Mouse (Mus musculus) hindbrain, embryonic 12.5 days (tissue): Measurements from ENCODE around the gene Mr1. TPM values are rescaled to one million over a fixed set of nuclear protein-coding genes. Genes with fewer than 3 reads are reported as not detected.

Source experiments
- ATAC-seq: fragments of 200-750 bp; cut with Nextera tagmentation; 2 replicates; pipeline ENCODE4 v1.8.0; 2017; ENCODE audit warnings: moderate TSS enrichment; ENCODE audit not compliant: low FRiP score
- H3K27ac ChIP-seq: fragments of 300-500 bp; sonication (generic); 2 replicates; pipeline ENCODE4 v1.5.1; 2016; ENCODE audit warnings: mild to moderate bottlenecking
- H3K27me3 ChIP-seq: fragments of 300-500 bp; sonication (generic); 2 replicates; pipeline ENCODE4 v1.6.1; 2016; ENCODE audit warnings: mild to moderate bottlenecking
- H3K36me3 ChIP-seq: fragments of 300-500 bp; sonication (generic); 2 replicates; pipeline ENCODE4 v1.6.1; 2016; ENCODE audit warnings: mild to moderate bottlenecking
- H3K4me1 ChIP-seq: fragments of 300-500 bp; sonication (generic); 2 replicates; pipeline ENCODE4 v1.6.1; 2016
- H3K4me2 ChIP-seq: fragments of 300-500 bp; sonication (generic); replicated peaks from 2 replicates; pipeline ENCODE4 v1.6.1; 2016; ENCODE audit warnings: mild to moderate bottlenecking
- H3K4me3 ChIP-seq: fragments of 300-500 bp; sonication (generic); 2 replicates; pipeline ENCODE4 v1.5.1; 2016; ENCODE audit warnings: mild to moderate bottlenecking
- H3K9ac ChIP-seq: fragments of 300-500 bp; sonication (generic); 2 replicates; pipeline ENCODE4 v1.6.1; 2016; ENCODE audit warnings: mild to moderate bottlenecking, moderate library complexity
- H3K9me3 ChIP-seq: fragments of 300-500 bp; sonication (generic); replicated peaks from 2 replicates; pipeline ENCODE4 v1.6.1; 2016; ENCODE audit warnings: mild to moderate bottlenecking
- WGBS: fragments of 180-500 bp; shearing (Covaris S2); methylation state at CpG from one replicate; pipeline ENCODE4 v1.1.7; 2016; 5-methylcytosine and 5-hydroxymethylcytosine counted together
- polyA plus RNA-seq: library from polyadenylated mRNA; unstranded; fragments of >200 nt; fragmentation: Nextera tagmentation; extraction: Ambion mirVana; gene quantifications from 2 replicates; pipeline ENCODE4 v1.2.1, GENCODE M21; 2016

Mr1 gene
- polyA plus RNA-seq, 1 experiment from 2014 or later: 2.4 TPM

DNA sequence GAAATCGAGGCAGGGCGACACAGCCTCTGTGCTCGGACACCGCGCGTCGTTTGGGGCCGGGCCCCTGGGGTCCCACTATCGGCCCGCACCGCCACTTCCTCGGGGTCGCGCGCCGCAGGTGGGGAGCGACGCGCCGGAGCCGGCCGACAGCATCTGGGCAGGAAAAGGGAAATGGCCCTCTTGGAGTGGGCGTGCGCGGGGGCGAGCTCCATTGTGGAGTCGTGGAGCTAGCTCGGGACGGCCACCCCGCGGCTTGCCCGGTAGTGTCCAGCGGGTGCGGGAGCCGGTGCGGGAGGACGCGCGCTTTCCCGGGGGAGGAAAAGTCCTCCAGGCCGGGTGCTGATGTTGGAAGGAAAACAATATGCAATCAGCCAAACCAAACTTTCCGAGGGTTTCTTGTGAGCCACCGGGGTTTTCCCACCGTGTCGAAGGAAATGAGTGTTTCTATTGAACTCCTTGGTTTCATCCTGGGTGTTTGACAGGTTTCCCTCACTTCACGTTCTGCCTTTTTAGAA lies 12.4 kb upstream of the Mr1 start:
- H3K4me3 ChIP-seq: peak overlapping the region; percentile 94
- H3K9ac ChIP-seq: peak overlapping the region; percentile 92
- no peaks in the 10 kb centered on the region for H3K9me3 ChIP-seq
- H3K27ac ChIP-seq: peak overlapping the region; percentile 93
- WGBS: under 1% methylated on average over 35 of the region's 46 CpGs
- ATAC-seq: peak; percentile 78
- H3K4me1 ChIP-seq: peaks cover 15% of the 10 kb centered on the region
- H3K27me3 ChIP-seq: no peaks in the 10 kb centered on the region
- H3K4me2 ChIP-seq: peak overlapping the region; percentile 71
- H3K36me3 ChIP-seq: no peaks in the 10 kb centered on the region

GRCm38 (mm10) chr1:155158141-155158969 lies 11.7 kb upstream of the Mr1 start, which contains the start of gene Stx6:
TSS of gene Stx6 (plus strand) at chr1:155158715.
- no peaks in the 10 kb centered on the region for H3K36me3 ChIP-seq
- ATAC-seq: peak; percentile 98
- 3% methylated on average over 46 of the region's 48 CpGs for WGBS

GRCm38 (mm10) chr1:155153906-155154305 lies 7.3 kb upstream of the Mr1 start:
- 78% methylated on average over 4 of the region's 4 CpGs for WGBS
- H3K27me3 ChIP-seq: no peaks in the 10 kb centered on the region
- H3K4me2 ChIP-seq: no peak overlapping the region
- no peaks in the 10 kb centered on the region for H3K9me3 ChIP-seq
- H3K4me3 ChIP-seq: no peak overlapping the region
- no peak overlapping the region for H3K27ac ChIP-seq
- H3K9ac ChIP-seq: no peak overlapping the region
- no peak for ATAC-seq
- H3K36me3 ChIP-seq: no peaks in the 10 kb centered on the region
- H3K4me1 ChIP-seq: peaks cover 3% of the 10 kb centered on the region; the same call in 1 of the 2 replicates

More at GRCm38 (mm10) chr1:155158141-155158969, 11.7 kb upstream of the Mr1 start, which contains the start of gene Stx6:
- Histone ChIP-seq H3K4me1 (peaks cover 15% of the 10 kb centered on the region), H3K27ac (peak within 1 kb of the TSS; percentile 93), H3K27me3 (no peaks in the 10 kb centered on the region), H3K9me3 (no peaks in the 10 kb centered on the region), H3K4me3 (peak within 1 kb of the TSS; percentile 94), H3K4me2 (peak within 1 kb of the TSS; percentile 71), H3K9ac (peak within 1 kb of the TSS; percentile 92)

- H3K27ac ChIP-seq: no peak overlapping the region
- WGBS: 93% methylated on average over 5 of the region's 5 CpGs
- no peak overlapping the region for H3K4me3 ChIP-seq
- H3K4me2 ChIP-seq: no peak overlapping the region
- no peak overlapping the region for H3K9ac ChIP-seq
- H3K27me3 ChIP-seq: no peaks in the 10 kb centered on the region
- ATAC-seq: no peak
- no peaks in the 10 kb centered on the region for H3K36me3 ChIP-seq
- no peaks in the 10 kb centered on the region for H3K9me3 ChIP-seq
- no peaks in the 10 kb centered on the region for H3K4me1 ChIP-seq
These were observed 4.2 kb upstream of the Mr1 start for GRCm38 (mm10) chr1:155150821-155151220.

- Histone ChIP-seq H3K9ac (no peak overlapping the region), H3K9me3 (no peaks in the 10 kb centered on the region), H3K4me1 (no peaks in the 10 kb centered on the region), H3K27ac (no peak overlapping the region), H3K36me3 (no peaks in the 10 kb centered on the region), H3K4me3 (no peak overlapping the region), H3K4me2 (no peak overlapping the region), H3K27me3 (no peaks in the 10 kb centered on the region)
- ATAC-seq: no peak
- WGBS: 82% methylated on average over 3 of the region's 3 CpGs
These were observed 2.8 kb upstream of the Mr1 start for GRCm38 (mm10) chr1:155149403-155149802.

DNA sequence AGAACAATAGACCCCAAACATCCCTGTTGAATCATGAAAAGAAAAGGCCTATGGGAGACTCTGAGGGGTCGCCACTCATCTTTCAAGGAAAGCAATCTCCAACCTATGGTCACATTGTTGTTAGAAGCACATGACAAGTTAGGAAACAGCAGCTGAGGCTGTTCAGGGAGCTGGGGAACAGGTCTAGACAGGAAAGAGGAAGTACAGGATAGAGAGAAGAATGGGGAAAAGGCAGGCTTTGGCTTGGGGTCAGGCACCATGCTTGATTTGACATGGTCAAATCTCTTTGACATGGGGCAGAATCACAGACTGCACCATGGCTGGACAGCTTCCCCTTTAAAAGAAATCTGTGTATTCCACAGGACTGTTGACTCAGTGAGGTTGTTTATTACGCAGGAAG lies 614 bp upstream of the Mr1 start:
- H3K4me2 ChIP-seq: no peak overlapping the region
- no peaks in the 10 kb centered on the region for H3K4me1 ChIP-seq
- 83% methylated on average over 2 of the region's 2 CpGs for WGBS
- H3K9ac ChIP-seq: no peak overlapping the region
- no peaks in the 10 kb centered on the region for H3K36me3 ChIP-seq
- no peak overlapping the region for H3K27ac ChIP-seq
- no peaks in the 10 kb centered on the region for H3K27me3 ChIP-seq
- no peak for ATAC-seq
- no peaks in the 10 kb centered on the region for H3K9me3 ChIP-seq
- H3K4me3 ChIP-seq: no peak overlapping the region

GRCm38 (mm10) chr1:155145620-155146019 lies 994 bp downstream of the Mr1 start:
- Histone ChIP-seq H3K27ac (no peak overlapping the region), H3K4me1 (no peaks in the 10 kb centered on the region), H3K36me3 (no peaks in the 10 kb centered on the region), H3K9ac (no peak overlapping the region), H3K27me3 (no peaks in the 10 kb centered on the region), H3K9me3 (no peaks in the 10 kb centered on the region), H3K4me3 (no peak overlapping the region), H3K4me2 (no peak overlapping the region)
- no peak for ATAC-seq
- 69% methylated on average over 6 of the region's 6 CpGs for WGBS

GRCm38 (mm10) chr1:155140076-155140475 lies 6.5 kb downstream of the Mr1 start:
- Histone ChIP-seq H3K4me1 (no peaks in the 10 kb centered on the region), H3K27ac (no peak overlapping the region), H3K4me2 (no peak overlapping the region), H3K36me3 (no peaks in the 10 kb centered on the region), H3K9me3 (no peaks in the 10 kb centered on the region), H3K27me3 (no peaks in the 10 kb centered on the region), H3K9ac (no peak overlapping the region), H3K4me3 (no peak overlapping the region)
- no peak for ATAC-seq
- WGBS: 81% methylated on average over 2 of the region's 2 CpGs

GRCm38 (mm10) chr1:155138795-155139194 lies 7.8 kb downstream of the Mr1 start:
- H3K4me1 ChIP-seq: no peaks in the 10 kb centered on the region
- H3K27ac ChIP-seq: no peak overlapping the region
- WGBS: 88% methylated on average over 7 of the region's 7 CpGs
- H3K4me3 ChIP-seq: no peak overlapping the region
- no peak overlapping the region for H3K9ac ChIP-seq
- no peak overlapping the region for H3K4me2 ChIP-seq
- ATAC-seq: no peak
- no peaks in the 10 kb centered on the region for H3K36me3 ChIP-seq
- no peaks in the 10 kb centered on the region for H3K9me3 ChIP-seq
- no peaks in the 10 kb centered on the region for H3K27me3 ChIP-seq

DNA sequence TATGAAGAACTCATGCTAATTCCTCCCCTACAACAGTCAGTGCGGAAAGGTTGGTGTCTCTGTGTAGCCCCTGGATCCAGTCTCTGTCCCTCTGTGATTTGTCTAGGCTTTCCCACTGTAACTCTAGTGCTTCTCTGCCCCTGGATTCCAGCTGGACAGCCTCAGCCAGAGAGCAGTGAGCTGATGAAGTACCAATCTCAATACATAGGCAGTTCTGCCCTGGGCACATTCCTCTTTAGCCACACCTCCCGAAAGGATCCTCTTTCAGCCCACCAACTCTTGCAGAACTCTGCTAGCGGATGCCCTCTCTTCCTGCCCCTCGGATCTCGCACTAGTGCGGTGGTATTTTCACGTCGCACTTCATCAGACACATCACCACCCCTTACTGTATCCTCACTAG lies 11.7 kb downstream of the Mr1 start:
- no peak overlapping the region for H3K9ac ChIP-seq
- no peaks in the 10 kb centered on the region for H3K27me3 ChIP-seq
- no peak overlapping the region for H3K4me2 ChIP-seq
- no peak for ATAC-seq
- no peaks in the 10 kb centered on the region for H3K36me3 ChIP-seq
- H3K4me1 ChIP-seq: no peaks in the 10 kb centered on the region
- H3K4me3 ChIP-seq: no peak overlapping the region
- H3K9me3 ChIP-seq: no peaks in the 10 kb centered on the region
- 54% methylated on average over 8 of the region's 8 CpGs for WGBS
- H3K27ac ChIP-seq: no peak overlapping the region

DNA sequence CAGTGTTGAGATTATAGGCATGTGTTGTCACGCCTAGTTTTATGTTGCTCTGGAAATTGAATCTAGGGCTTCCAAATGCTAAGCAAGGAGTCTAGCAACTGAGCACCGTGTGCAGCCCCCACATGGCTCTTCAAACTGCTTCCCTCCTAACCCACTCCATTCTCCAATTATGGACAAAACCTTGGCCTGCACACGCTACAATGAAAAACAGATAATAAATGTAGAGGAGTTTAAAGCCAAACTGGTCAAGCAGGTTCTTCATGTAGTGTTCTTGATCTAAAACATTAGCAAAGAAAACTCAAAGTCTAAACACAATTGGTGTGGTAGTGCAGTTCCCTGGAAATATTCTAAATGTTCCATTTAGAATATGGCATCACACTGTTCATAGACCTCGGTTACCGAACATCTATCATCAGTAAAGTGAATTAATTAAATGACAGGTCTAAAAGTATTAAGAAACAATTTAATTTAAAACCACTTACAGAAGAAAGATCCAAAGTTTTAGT lies 19.1 kb downstream of the Mr1 start:
- Histone ChIP-seq H3K36me3 (no peaks in the 10 kb centered on the region), H3K9me3 (0 out of 2 replicates have a peak, but pooled peaks cover 4% of the 10 kb centered on the region), H3K4me2 (no peak overlapping the region), H3K4me1 (no peaks in the 10 kb centered on the region), H3K27me3 (no peaks in the 10 kb centered on the region), H3K27ac (no peak overlapping the region), H3K9ac (no peak overlapping the region), H3K4me3 (no peak overlapping the region)
- WGBS: 90% methylated on average over 5 of the region's 5 CpGs
- no peak for ATAC-seq

- no peaks in the 10 kb centered on the region for H3K27me3 ChIP-seq
- no peak overlapping the region for H3K9ac ChIP-seq
- H3K4me1 ChIP-seq: no peaks in the 10 kb centered on the region
- no peak overlapping the region for H3K27ac ChIP-seq
- 0 out of 2 replicates have a peak, but pooled peaks cover 4% of the 10 kb centered on the region for H3K9me3 ChIP-seq
- no peaks in the 10 kb centered on the region for H3K36me3 ChIP-seq
- WGBS: 84% methylated on average over 5 of the region's 5 CpGs
- H3K4me2 ChIP-seq: no peak overlapping the region
- ATAC-seq: no peak
- H3K4me3 ChIP-seq: no peak overlapping the region
These were observed 19.9 kb downstream of the Mr1 start for GRCm38 (mm10) chr1:155126716-155127115.
